Mouse (Mus musculus): ENCODE results near the gene Wdr74. TPM values are rescaled to one million over a fixed set of nuclear protein-coding genes. Genes with fewer than 3 reads are reported as not detected.

Gene Wdr74
- total and polyA plus RNA-seq, 3 experiments, result 208 to 803 (median 208) TPM

DNA sequence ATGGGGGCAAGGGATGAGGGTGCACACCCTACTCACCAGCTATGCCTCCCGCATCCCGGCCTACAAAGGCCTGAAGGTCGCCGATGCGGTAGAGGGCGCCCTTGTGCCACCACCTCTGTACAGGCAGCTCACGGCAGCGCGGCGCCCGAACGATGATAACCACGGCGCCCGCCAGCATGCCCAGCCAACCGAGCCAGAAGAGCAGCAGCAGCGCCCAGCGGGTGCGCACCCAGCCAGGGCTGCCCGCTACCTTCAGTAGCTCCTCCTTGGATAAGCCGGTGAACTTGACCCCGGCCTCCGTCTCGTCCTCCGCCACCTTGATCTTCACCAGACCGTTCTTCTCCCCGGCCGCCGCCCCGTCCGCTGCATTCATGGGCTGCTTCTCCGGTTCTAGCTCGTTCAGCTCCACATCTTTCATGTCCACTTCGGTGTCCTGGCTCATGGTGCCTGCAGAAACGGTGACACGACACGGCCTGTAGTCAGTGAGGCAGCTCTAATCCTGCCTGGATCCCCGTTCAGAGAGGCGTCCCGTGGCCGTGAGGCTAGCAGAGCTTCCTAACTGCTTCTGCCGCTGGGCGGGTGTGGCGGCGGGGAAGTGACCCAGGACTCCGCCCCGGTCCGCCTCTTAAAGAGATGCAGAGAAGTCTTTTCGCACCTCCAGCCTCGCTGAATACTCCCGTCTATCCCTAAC lies 22.2 kb upstream of the Wdr74 start (continued):
- peak; percentile 42; the same call in 1 of the 2 replicates for TF ChIP-seq ELF1 (IDR thresholded peaks at IDR 0.05; ENCODE audit: low read depth, low read length)
- TF ChIP-seq GABPA (IDR thresholded peaks at IDR 0.05; ENCODE audit: low read depth, low read length), result no peak

DNA sequence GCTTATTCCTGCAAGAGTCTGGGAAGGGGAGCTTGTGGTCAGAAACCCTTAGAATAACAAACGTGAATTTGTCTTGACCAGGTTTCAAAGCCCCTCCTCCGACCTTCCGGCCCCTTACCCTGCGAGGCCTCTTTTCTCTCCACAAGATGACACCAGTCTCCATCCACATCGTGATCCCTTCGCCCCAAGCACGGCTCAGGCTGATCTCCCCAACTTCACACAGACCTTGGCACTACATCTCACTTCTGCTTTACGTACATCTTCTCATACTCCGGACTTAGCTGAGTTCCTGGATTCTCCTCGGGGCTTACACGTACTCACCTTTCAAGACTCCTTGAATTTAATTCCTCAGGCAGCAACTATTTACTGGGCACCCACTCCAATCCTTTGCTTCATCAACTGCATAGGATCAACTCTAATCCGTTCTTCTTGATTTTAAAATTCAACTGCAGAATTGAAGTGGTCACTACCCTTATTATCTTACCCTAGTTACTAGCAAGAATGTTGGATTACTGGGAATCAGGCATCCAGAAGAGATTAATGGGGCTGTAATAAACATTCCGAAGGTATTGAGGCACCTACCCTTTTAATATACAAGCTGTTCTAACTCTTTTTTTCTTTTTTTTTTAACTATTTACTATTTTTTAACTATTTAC lies 21.5 kb upstream of the Wdr74 start:
- no peaks in the 10 kb centered on the region for H3K27me3 ChIP-seq (ENCODE audit: control insufficient read depth in 1 of 2, insufficient read depth in 2 of 2, low read length in 2 of 2)
- peaks cover 15 to 32% of the 10 kb centered on the region in 2 experiments for H3K36me3 ChIP-seq (ENCODE audit: control insufficient read depth in 1 of 2, insufficient read depth in 2 of 2, low read length in 2 of 2)
- H3K4me3 ChIP-seq (ENCODE audit: control insufficient read depth in 1 of 2, insufficient read depth in 1 of 2, low read depth in 2 of 2, low read length in 2 of 2), result peak overlapping the region; percentile 82 to 88
- no peaks in the 10 kb centered on the region for H3K9me3 ChIP-seq (replicated peaks; ENCODE audit: insufficient read depth, low read length)
- H3K9ac ChIP-seq (ENCODE audit: control insufficient read depth, low read depth, low read length, poor library complexity, severe bottlenecking), result peak overlapping the region; percentile 90
- TF ChIP-seq TAL1 (IDR thresholded peaks at IDR 0.05; ENCODE audit: low read length), result no peak
- no peak for TF ChIP-seq MYB (IDR thresholded peaks at IDR 0.05; ENCODE audit: low read depth, low read length)
- peak; percentile 70 for TF ChIP-seq MAX (IDR thresholded peaks at IDR 0.05; ENCODE audit: low read length)
- 0 out of 4 replicates have a peak, but pooled peaks of 1 of the 2 experiments have one; percentile 5 for TF ChIP-seq EP300 (IDR thresholded peaks at IDR 0.05; ENCODE audit: low read depth in 1 of 2, low read length in 2 of 2)
- peak; percentile 47 for TF ChIP-seq TBP (IDR thresholded peaks at IDR 0.05; ENCODE audit: low read depth, low read length)
- TF ChIP-seq MXI1 (IDR thresholded peaks at IDR 0.05; ENCODE audit: low read depth, low read length), result peak; percentile 54; the same call in 1 of the 2 replicates
- TF ChIP-seq RAD21 (IDR thresholded peaks at IDR 0.05; ENCODE audit: low read depth, low read length), result no peak
- TF ChIP-seq POLR2AphosphoS5 (IDR thresholded peaks at IDR 0.05; ENCODE audit: borderline replicate concordance, low read depth, low read length), result no peak
- TF ChIP-seq CHD1 (IDR thresholded peaks at IDR 0.05; ENCODE audit: low read depth, low read length), result no peak; the same call in none of the 2 replicates
- TF ChIP-seq NRF1 (IDR thresholded peaks at IDR 0.05; ENCODE audit: insufficient read depth, low read depth, low read length, poor library complexity, severe bottlenecking), result no peak
- H3K27ac ChIP-seq (ENCODE audit: control insufficient read depth, low read depth, low read length), result peak overlapping the region; percentile 91
- DNase-seq (ENCODE audit: low read depth, low spot score), result peak; percentile 91
- H3K79me2 ChIP-seq (ENCODE audit: control insufficient read depth, insufficient read depth, low read length, poor library complexity), result peaks cover 34% of the 10 kb centered on the region
- peaks cover 5 to 31% of the 10 kb centered on the region in 2 experiments; a peak in 3 of 4 replicates for H3K4me1 ChIP-seq (ENCODE audit: control insufficient read depth in 1 of 2, insufficient read depth in 2 of 2, low read length in 2 of 2)

DNA sequence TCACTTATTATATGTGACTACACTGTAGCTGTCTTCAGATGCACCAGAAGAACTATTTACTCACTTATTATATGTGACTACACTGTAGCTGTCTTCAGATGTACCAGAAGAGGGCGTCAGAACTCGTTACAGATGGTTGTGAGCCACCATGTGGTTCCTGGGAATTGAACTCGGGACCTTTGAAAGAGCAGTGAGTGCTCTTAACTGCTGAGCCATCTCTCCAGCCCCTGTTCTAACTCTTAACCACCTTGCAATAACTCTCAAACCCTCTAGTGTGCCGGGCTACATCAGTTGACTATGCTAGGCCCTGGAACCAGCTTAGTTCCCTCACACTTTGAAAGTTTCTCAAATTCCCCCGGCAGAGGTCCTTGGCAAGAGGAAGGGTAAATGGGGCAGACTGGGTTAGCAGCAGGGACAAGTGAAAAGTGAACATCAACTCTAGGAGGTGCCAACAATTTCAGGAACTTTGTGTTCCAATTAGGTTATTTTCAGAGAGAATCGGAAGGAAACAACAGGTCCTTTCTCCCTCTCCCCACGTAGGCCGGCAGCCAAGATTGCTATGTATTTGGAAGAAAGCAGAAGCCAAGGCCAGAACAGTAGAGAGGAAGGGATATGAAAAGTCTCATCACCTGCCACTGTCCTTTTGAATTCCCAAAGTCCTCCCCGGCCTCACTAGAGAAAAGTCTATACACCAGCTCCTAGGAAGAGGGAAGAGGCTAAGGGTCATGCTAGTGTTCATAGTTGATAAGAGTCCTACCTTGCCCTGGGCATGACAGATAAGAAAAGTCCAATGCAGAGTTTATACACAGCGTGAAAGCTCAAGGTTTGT lies 20.8 kb upstream of the Wdr74 start:
- Histone ChIP-seq H3K79me2 (ENCODE audit: control insufficient read depth, insufficient read depth, low read length, poor library complexity) (peaks cover 34% of the 10 kb centered on the region), H3K27ac (ENCODE audit: control insufficient read depth, low read depth, low read length) (peak overlapping the region; percentile 72), H3K9me3 (replicated peaks; ENCODE audit: insufficient read depth, low read length) (no peaks in the 10 kb centered on the region), H3K9ac (ENCODE audit: control insufficient read depth, low read depth, low read length, poor library complexity, severe bottlenecking) (peak overlapping the region; percentile 30), H3K4me1 (ENCODE audit: control insufficient read depth in 1 of 2, insufficient read depth in 2 of 2, low read length in 2 of 2) (peaks cover 5 to 31% of the 10 kb centered on the region in 2 experiments; a peak in 3 of 4 replicates), H3K27me3 (ENCODE audit: control insufficient read depth in 1 of 2, insufficient read depth in 2 of 2, low read length in 2 of 2) (no peaks in the 10 kb centered on the region), H3K36me3 (ENCODE audit: control insufficient read depth in 1 of 2, insufficient read depth in 2 of 2, low read length in 2 of 2) (peaks cover 15 to 29% of the 10 kb centered on the region in 2 experiments), H3K4me3 (ENCODE audit: control insufficient read depth in 1 of 2, insufficient read depth in 1 of 2, low read depth in 2 of 2, low read length in 2 of 2) (peak overlapping the region; percentile 15 to 82)
- peak; percentile 84 for DNase-seq (ENCODE audit: low read depth, low spot score)
- TF ChIP-seq KAT2A (conservative IDR thresholded peaks at IDR 0.05; ENCODE audit: low read depth, low read length) (no peak; the same call in 1 of the 2 replicates), ETS1 (IDR thresholded peaks at IDR 0.05; ENCODE audit: low read depth, low read length) (peak; percentile 78; the same call in 1 of the 2 replicates), USF1 (IDR thresholded peaks at IDR 0.05; ENCODE audit: low read depth, low read length) (no peak; the same call in 1 of the 2 replicates), EP300 (IDR thresholded peaks at IDR 0.05; ENCODE audit: low read depth in 1 of 2, low read length in 2 of 2) (peak; percentile 87 to 91), E2F4 (IDR thresholded peaks at IDR 0.05; ENCODE audit: borderline replicate concordance, low read depth, low read length) (no peak), MAX (IDR thresholded peaks at IDR 0.05; ENCODE audit: low read length) (peak; percentile 45; the same call in 1 of the 2 replicates), TAL1 (IDR thresholded peaks at IDR 0.05; ENCODE audit: low read length) (peak; percentile 99), MAZ (IDR thresholded peaks at IDR 0.05; ENCODE audit: low read depth, low read length) (no peak), NRF1 (IDR thresholded peaks at IDR 0.05; ENCODE audit: insufficient read depth, low read depth, low read length, poor library complexity, severe bottlenecking) (no peak), MYC (IDR thresholded peaks at IDR 0.05; ENCODE audit: low read depth, low read length) (peak; percentile 78), MEF2A (IDR thresholded peaks at IDR 0.05; ENCODE audit: extremely low read depth, insufficient replicate concordance, low read depth, low read length, poor library complexity, severe bottlenecking) (no peak), ZMIZ1 (IDR thresholded peaks at IDR 0.05; ENCODE audit: low read depth, low read length) (no peak), ELF1 (IDR thresholded peaks at IDR 0.05; ENCODE audit: low read depth, low read length) (0 out of 2 replicates have a peak, but pooled peaks have one; percentile 16), RCOR1 (IDR thresholded peaks at IDR 0.05; ENCODE audit: low read depth, low read length) (peak; percentile 75), GATA1 (IDR thresholded peaks at IDR 0.05; ENCODE audit: low read depth, low read length) (peak; percentile 98), CHD2 (IDR thresholded peaks at IDR 0.05; ENCODE audit: low read length) (no peak), MXI1 (IDR thresholded peaks at IDR 0.05; ENCODE audit: low read depth, low read length) (no peak)
